Mouse (Mus musculus): ENCODE results near the gene Agap1.

DNA sequence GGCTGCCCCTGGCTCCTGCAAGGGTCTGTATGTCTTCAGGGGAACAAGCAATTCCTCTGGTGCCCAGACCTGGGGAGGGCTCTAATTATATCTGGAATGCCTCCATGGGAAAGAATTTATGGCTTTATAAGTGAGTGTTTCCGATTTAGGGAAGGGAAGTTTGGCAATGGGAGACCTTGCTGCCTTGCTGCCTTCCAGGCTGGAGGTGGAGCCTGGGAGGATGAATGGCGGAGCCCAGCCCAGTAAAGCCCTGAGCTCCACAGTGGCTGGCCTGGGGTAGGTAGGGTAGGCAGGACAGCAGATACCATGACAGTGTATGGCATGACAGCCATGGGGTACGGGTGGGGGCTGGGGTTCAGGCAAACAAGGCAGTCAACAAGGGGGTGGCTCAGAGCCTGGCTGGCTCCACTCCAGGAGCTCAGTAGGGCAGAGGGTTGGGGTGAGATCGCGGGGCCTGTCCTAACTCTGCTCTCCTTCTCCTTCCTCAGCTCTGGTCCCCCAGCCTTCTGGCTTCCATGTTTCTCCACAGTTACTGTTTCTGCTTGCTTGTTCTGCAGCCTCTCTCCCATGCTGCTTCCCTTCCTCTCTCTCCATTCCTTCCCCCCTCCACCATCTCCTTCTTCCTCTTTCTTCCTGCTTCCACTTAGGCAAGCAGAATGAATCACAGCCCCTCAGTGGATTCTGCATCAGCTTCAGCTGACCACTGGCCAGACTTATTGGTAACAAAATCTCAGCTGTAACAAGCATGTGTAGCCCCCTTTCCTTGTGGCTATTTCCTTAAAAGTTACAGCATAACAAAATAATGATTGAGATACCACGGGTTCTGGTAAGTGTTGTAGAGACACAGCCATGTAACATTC, 114.2 kb downstream of the Agap1 start:
- TF ChIP-seq CTCF (IDR thresholded peaks at IDR 0.05; ENCODE audit: insufficient read depth, low read depth, low read length) (no peak), POLR2A (IDR thresholded peaks at IDR 0.05; ENCODE audit: insufficient read depth, low read depth, low read length) (no peak)
